Mouse (Mus musculus) mammary gland, adult 2 months (tissue): ENCODE measurements around the gene Olfr1423. TPM values are rescaled to one million over a fixed set of nuclear protein-coding genes. Genes with fewer than 3 reads are reported as not detected.

Experiments used
- polyA plus RNA-seq: library from polyadenylated mRNA; depleted of rRNA; stranded (reverse); fragments of >200 nt; gene quantifications from 2 replicates; pipeline ENCODE4 v1.2.3, GENCODE M21; 2012; ENCODE audit warnings: low replicate concordance; rRNA removed

Olfr1423 gene
- not detected in 2 replicates for polyA plus RNA-seq

GRCm38 (mm10) chr19:12041217-12041616 is at the start of gene Olfr1423:
TSS of gene Olfr1423 (minus strand) at chr19:12041317.

GRCm38 (mm10) chr19:12077631-12078030 is 36.5 kb upstream of the Olfr1423 start, which contains the start of gene Olfr1425:
TSS of gene Olfr1425 (minus strand) at chr19:12077731.

GRCm38 (mm10) chr19:12062582-12062981 is 21.5 kb upstream of the Olfr1423 start, which contains the start of gene Olfr1424:
TSS of gene Olfr1424 (minus strand) at chr19:12062682.

Other genes starting within 250 kb of the Olfr1423 start
- gene Stx3, start 221.9 kb downstream of the Olfr1423 start, polyA plus RNA-seq, result 4.6 and 6.8 TPM in 2 replicates
- gene Olfr1417, start 202.1 kb downstream of the Olfr1423 start, polyA plus RNA-seq, result not detected in 2 replicates
- not detected in 2 replicates for gene Olfr1418, start 180.3 kb downstream of the Olfr1423 start, polyA plus RNA-seq
- not detected in 2 replicates for gene Olfr1419, start 166.2 kb downstream of the Olfr1423 start, polyA plus RNA-seq
- not detected in 2 replicates for gene Olfr1420, start 154.8 kb downstream of the Olfr1423 start, polyA plus RNA-seq
- gene Patl1, start 128.9 kb downstream of the Olfr1423 start, polyA plus RNA-seq, result 15.0 and 25.6 TPM in 2 replicates
- gene Osbp, start 75.4 kb downstream of the Olfr1423 start, polyA plus RNA-seq, result 10.3 and 21.0 TPM in 2 replicates
- not detected in 2 replicates for gene Olfr1424, start 21.4 kb upstream of the Olfr1423 start, polyA plus RNA-seq
- not detected in 2 replicates for gene Olfr1425, start 36.4 kb upstream of the Olfr1423 start, polyA plus RNA-seq
- not detected in 2 replicates for gene Olfr1426, start 50.7 kb upstream of the Olfr1423 start, polyA plus RNA-seq
- not detected in 2 replicates for gene Olfr1427, start 62.0 kb upstream of the Olfr1423 start, polyA plus RNA-seq
- not detected in 2 replicates for gene Olfr1428, start 74.6 kb upstream of the Olfr1423 start, polyA plus RNA-seq
- not detected in 2 replicates for gene Olfr76, start 81.9 kb upstream of the Olfr1423 start, polyA plus RNA-seq
- not detected in 2 replicates for gene Olfr1555-ps1, start 128.8 kb upstream of the Olfr1423 start, polyA plus RNA-seq
- not detected in 2 replicates for gene Olfr1431, start 159.3 kb upstream of the Olfr1423 start, polyA plus RNA-seq
- gene Olfr1432, start 191.3 kb upstream of the Olfr1423 start, polyA plus RNA-seq, result not detected in 2 replicates
- not detected in 2 replicates for gene Olfr262, start 200.3 kb upstream of the Olfr1423 start, polyA plus RNA-seq
- not detected in 2 replicates for gene Olfr235, start 219.7 kb upstream of the Olfr1423 start, polyA plus RNA-seq
- gene Olfr1434, start 238.5 kb upstream of the Olfr1423 start, polyA plus RNA-seq, result not detected in 2 replicates